Mouse (Mus musculus) CD4-positive naive resting alpha-beta T cell, adult 57 days (primary cell): Measurements from ENCODE around the gene Mettl25. TPM values are rescaled to one million over a fixed set of nuclear protein-coding genes. Genes with fewer than 3 reads are reported as not detected.

Source experiments
- total RNA-seq: library from RNA; stranded (reverse); gene quantifications from one replicate; pipeline ENCODE4 v1.2.4, GENCODE M21; 2023

Gene Mettl25
- total RNA-seq: 14.5 TPM

DNA sequence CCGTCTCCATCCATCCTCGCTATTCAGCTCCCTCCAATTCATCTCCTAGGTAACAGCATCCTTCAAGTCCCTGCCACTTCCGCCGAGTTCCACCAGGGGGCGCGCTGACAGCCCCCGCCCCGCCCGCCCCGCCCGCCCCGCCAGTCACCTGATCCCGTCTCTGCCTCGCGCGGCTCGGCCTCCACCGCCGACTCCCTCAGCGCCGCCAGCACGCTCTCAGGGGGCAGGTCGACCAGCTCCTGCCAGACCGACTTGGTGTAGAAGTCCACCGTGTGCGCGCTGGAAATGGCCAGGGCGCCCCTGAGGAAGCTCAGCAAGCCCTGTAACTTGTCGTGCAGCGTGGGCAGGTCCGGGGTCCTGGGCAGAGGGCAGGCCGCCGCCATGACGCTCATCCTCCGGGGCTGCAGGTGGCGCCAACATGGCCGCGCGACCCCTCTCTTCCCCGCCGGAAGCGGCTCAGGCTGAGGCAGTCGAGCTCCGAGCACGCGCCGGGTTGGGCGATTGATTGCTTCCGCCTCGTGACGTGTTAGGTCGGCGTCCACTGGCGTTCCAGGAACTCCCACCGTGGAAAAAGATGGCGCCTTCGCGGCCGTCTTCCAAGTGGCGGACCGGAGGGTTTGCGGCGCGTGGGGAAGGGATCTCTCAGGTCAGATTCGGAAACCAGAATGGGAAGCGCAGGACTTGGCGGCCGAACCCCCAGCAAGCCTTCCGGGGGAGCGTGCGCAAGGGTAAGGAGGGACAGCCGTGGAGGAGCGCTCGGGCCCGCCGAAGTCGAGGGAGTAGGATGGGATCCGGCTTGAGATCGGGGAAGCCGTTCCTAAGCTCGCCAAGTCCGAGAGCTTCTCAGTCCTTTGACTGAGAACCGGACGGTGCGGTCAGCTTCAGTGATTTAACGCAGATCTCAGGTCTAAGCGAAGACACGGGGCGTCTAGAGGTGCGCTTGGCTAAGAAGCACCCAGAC lies at the start of gene Mettl25, which contains the start of gene Ccdc59:
Gene Mettl25, minus strand, starts transcription at position 453 of the 961 bp plus-strand sequence.
Gene Ccdc59, plus strand, starts transcription at position 140 of the 961 bp plus-strand sequence.

Other genes with a start within 250 kb of the Mettl25 start
- 49.9 TPM for gene Ccdc59, start 313 bp downstream of the Mettl25 start, total RNA-seq